Mouse (Mus musculus) midbrain, embryonic 11.5 days (tissue): ENCODE data around the gene Foxr1. TPM values are rescaled to one million over a fixed set of nuclear protein-coding genes. Genes with fewer than 3 reads are reported as not detected.

Experiments used
- ATAC-seq: fragments of 200-750 bp; cut with Nextera tagmentation; 2 replicates; pipeline ENCODE4 v1.8.0; 2017; ENCODE audit warnings: moderate TSS enrichment, moderate library complexity; ENCODE audit not compliant: low FRiP score
- DNase-seq: peaks from one replicate; pipeline ENCODE4 v3.0.0; 2015; ENCODE audit warnings: low spot score; ENCODE audit errors: missing footprints
- H3K27ac ChIP-seq: fragments of 300-500 bp; sonication (generic); 2 replicates; pipeline ENCODE4 v1.5.1; 2014; ENCODE audit warnings: low read depth, low read length
- H3K27me3 ChIP-seq: fragments of 300-500 bp; sonication (generic); 2 replicates; pipeline ENCODE4 v1.6.1; 2014; ENCODE audit warnings: mild to moderate bottlenecking, low read length, moderate library complexity, mixed read lengths; ENCODE audit not compliant: control insufficient read depth, insufficient read depth
- H3K36me3 ChIP-seq: fragments of 300-500 bp; sonication (generic); 2 replicates; pipeline ENCODE4 v1.6.1; 2014; ENCODE audit warnings: mild to moderate bottlenecking, low read length, moderate library complexity, mixed read lengths; ENCODE audit not compliant: control insufficient read depth, insufficient read depth
- H3K4me1 ChIP-seq: fragments of 300-500 bp; sonication (generic); 2 replicates; pipeline ENCODE4 v1.6.1; 2014; ENCODE audit warnings: low read length; ENCODE audit not compliant: control insufficient read depth, insufficient read depth
- H3K4me2 ChIP-seq: fragments of 300-500 bp; sonication (generic); 2 replicates; pipeline ENCODE4 v1.6.1; 2014; ENCODE audit warnings: mild to moderate bottlenecking, moderate library complexity
- H3K4me3 ChIP-seq: fragments of 300-500 bp; sonication (generic); 2 replicates; pipeline ENCODE4 v1.5.1; 2014; ENCODE audit warnings: low read depth, low read length
- H3K9ac ChIP-seq: fragments of 300-500 bp; sonication (generic); 2 replicates; pipeline ENCODE4 v1.6.1; 2014; ENCODE audit warnings: low read length
- H3K9me3 ChIP-seq: fragments of 300-500 bp; sonication (generic); 2 replicates; pipeline ENCODE4 v1.6.1; 2016; ENCODE audit warnings: low read length; ENCODE audit not compliant: control insufficient read depth
- WGBS: fragments of 180-500 bp; shearing (Covaris S2); extraction: QIAGEN DNeasy Blood & Tissue Kit; methylation state at CpG from one replicate; pipeline ENCODE4 v1.1.7; 2014; 5-methylcytosine and 5-hydroxymethylcytosine counted together
- polyA plus RNA-seq: library from polyadenylated mRNA; unstranded; fragments of >200 nt; fragmentation: Nextera tagmentation; extraction: Ambion mirVana; gene quantifications from 2 replicates; pipeline ENCODE4 v1.2.1, GENCODE M21; 2014

Gene Foxr1
- polyA plus RNA-seq, 1 experiment from 2014 or later, result not detected

DNA sequence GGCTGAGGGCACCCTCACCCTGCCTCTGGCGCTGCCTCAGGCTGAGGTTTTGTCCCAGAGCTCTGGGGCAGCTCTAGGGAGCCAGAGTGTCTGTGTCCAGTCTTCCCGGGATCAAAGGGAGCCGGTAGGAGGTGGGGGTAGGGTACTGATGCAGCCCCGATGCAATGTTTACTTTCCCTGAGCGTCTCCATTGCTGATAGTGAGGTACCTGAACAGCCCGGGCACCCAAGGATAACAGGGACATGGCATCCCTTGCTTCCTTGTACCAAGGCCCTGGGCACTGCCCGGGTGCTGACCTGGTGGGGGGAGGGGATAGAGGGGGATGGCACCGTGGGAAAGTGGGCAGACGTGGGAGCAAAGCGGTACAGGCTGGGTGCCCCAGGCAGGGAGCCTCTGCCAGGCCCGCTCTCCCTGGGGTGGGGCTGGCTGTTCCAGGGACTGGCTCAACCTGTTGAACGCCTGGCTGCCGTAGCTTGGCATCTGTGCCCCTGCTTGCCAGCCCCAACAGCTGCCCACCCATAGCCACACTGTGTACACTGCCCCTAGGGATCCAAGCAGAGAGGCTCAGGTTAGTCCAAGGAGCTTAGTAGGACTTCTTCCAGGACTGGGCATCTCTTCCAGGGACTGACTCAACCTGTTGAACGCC, 44.7 kb upstream of the Foxr1 start:
- H3K9ac ChIP-seq, result peak overlapping the region; percentile 9
- 29% methylated on average over 14 of the region's 14 CpGs for WGBS
- ATAC-seq (no peak), DNase-seq (no peak)
- H3K4me1 ChIP-seq, result peaks cover 73% of the 10 kb centered on the region
- H3K36me3 ChIP-seq, result no peaks in the 10 kb centered on the region
- no peak overlapping the region for H3K27ac ChIP-seq
- peak overlapping the region; percentile 2; the same call in 1 of the 2 replicates for H3K4me3 ChIP-seq
- no peaks in the 10 kb centered on the region for H3K27me3 ChIP-seq
- H3K4me2 ChIP-seq, result peak overlapping the region; percentile 80
- no peaks in the 10 kb centered on the region for H3K9me3 ChIP-seq

DNA sequence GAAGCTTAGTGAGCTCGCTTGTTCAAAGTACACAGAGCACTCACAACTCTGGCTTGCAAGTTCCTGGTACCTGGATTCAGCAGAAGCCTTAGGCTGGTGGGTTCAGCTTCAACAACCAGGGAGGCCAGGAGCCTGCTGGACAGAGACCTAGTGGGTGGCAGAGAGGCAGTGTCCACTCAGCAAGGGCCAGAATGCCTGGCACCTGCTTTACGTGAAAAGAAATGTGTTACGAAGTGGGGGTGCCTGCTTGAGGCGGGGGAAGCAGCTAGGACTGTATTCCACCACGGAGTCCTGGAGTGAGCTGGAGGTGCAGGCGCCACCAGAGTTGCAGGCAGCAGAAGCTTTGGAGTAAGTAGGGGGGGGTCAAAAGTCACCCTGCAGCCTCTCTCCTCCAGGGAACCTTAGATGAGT, 44.2 kb upstream of the Foxr1 start:
- no peaks in the 10 kb centered on the region for H3K9me3 ChIP-seq
- DNase-seq (no peak), ATAC-seq (no peak)
- peaks cover 68% of the 10 kb centered on the region for H3K4me1 ChIP-seq
- peak overlapping the region; percentile 80 for H3K4me2 ChIP-seq
- peak overlapping the region; percentile 2; the same call in 1 of the 2 replicates for H3K4me3 ChIP-seq
- H3K27ac ChIP-seq, result no peak overlapping the region
- no peaks in the 10 kb centered on the region for H3K27me3 ChIP-seq
- WGBS, result 27% methylated on average over 6 of the region's 6 CpGs
- peak overlapping the region; percentile 9 for H3K9ac ChIP-seq
- H3K36me3 ChIP-seq, result no peaks in the 10 kb centered on the region

DNA sequence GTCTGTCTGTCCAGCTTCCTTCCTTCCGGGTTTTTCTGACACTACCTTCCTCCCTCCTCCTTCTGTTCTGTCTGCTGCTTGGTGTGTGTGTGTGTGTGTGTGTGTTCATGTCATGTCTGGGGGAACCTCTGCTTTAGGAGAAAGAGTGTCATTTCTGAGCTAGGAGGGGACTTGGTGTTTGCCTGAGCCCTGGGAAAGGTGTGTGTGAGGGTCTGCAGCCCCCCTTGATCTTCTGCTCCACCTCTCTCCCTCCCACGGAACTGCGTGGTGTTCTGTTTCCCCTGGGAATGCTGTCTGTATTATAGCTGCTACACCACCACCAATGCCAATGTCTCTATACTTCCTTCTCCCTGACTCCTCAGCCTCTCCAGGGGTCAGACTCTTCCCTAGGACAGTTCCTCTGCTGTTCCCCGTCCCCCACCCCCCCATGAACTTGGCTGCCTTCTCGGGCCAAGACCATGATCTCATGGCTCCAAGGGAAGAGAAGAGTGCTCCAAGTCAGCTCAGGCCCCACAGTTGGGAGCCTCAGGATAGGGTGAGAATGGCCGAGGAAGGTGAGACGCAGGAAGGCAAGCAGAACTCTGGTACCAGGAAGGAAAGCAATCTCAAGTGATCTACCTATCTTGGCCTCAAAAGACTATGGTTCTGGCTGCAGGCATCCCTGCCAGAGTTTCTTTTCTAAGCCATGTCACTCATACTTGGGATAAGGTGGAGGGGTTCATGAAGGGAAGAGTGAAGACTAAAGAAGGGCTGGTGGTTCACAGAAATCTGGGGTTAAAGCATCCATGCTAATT, 43.6 kb upstream of the Foxr1 start:
- H3K9ac ChIP-seq, result peak overlapping the region; percentile 80

DNA sequence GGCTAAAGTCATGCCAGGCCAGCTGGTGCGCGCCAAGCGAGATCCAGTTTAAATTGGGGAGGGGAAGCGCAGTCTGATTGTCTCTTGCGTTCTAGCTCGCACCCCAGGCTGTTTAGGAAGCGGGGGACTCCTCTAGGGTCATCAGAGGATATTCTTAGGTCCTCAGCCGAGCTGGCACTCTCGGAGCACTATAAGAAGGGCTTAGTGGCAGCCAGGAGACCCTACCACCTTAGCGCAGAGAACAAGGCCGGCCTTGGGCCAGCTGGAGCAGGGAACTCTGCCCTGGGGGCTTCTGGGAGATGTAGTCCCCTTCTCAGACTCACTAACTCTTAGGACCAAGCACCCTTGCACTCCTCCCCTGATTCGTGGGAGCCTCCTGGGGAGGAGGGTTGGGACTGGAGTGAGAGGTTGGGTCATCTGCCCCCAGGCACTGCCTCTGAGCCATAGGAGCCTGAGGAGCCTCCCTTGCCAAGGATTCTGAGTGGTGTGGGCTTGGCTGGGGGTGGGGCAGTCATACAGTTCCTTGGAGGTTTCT, 42.6 kb upstream of the Foxr1 start:
- H3K9ac ChIP-seq, result peak overlapping the region; percentile 80
- H3K27me3 ChIP-seq, result no peaks in the 10 kb centered on the region
- peaks cover 55% of the 10 kb centered on the region for H3K4me1 ChIP-seq
- H3K27ac ChIP-seq, result no peak overlapping the region; the same call in 1 of the 2 replicates
- under 1% methylated on average over 12 of the region's 12 CpGs for WGBS
- H3K4me3 ChIP-seq, result peak overlapping the region; percentile 66
- peak; percentile 95 for DNase-seq
- H3K9me3 ChIP-seq, result no peaks in the 10 kb centered on the region
- peak; percentile 51 for ATAC-seq
- H3K4me2 ChIP-seq, result peak overlapping the region; percentile 80
- H3K36me3 ChIP-seq, result no peaks in the 10 kb centered on the region

More for the DNA sequence above, 43.6 kb upstream of the Foxr1 start:
- H3K27me3 ChIP-seq, result no peaks in the 10 kb centered on the region
- peak overlapping the region; percentile 80 for H3K4me2 ChIP-seq
- peaks cover 64% of the 10 kb centered on the region for H3K4me1 ChIP-seq
- H3K4me3 ChIP-seq, result peak overlapping the region; percentile 66
- DNase-seq (no peak), ATAC-seq (no peak)
- no peaks in the 10 kb centered on the region for H3K36me3 ChIP-seq
- H3K9me3 ChIP-seq, result no peaks in the 10 kb centered on the region
- H3K27ac ChIP-seq, result no peak overlapping the region
- 44% methylated on average over 7 of the region's 7 CpGs for WGBS

DNA sequence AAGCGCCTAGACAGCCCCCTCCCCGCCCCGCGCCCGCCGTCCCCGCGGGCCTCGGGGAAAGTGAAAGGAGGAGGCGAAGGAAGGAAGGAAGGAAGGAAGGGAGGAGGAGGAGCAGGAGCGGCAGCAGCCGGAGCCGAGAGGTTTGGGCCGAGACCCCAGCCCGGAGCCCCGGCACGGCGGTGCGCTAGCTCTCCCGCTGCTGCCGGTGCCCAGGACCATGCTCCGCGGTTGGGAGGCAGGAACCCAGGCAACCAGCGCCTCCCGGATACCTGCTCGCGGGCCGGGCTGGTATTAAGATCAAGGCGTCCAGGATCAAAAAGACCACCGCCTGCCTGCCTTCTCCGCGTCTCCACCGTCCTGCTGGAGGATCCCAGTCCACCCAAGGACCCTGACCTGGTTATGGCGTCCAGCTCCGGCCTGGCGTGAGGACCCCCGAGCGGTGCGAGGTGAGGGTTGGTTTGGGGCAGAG, 42.1 kb upstream of the Foxr1 start:
- peak overlapping the region; percentile 80 for H3K9ac ChIP-seq
- DNase-seq (peak; percentile 94), ATAC-seq (no peak)
- H3K4me2 ChIP-seq, result peak overlapping the region; percentile 80
- H3K9me3 ChIP-seq, result no peaks in the 10 kb centered on the region
- H3K27ac ChIP-seq, result peak overlapping the region; percentile 81
- H3K27me3 ChIP-seq, result no peaks in the 10 kb centered on the region
- H3K4me3 ChIP-seq, result peak overlapping the region; percentile 66
- under 1% methylated on average over 39 of the region's 39 CpGs for WGBS
- no peaks in the 10 kb centered on the region for H3K36me3 ChIP-seq
- peaks cover 50% of the 10 kb centered on the region for H3K4me1 ChIP-seq

DNA sequence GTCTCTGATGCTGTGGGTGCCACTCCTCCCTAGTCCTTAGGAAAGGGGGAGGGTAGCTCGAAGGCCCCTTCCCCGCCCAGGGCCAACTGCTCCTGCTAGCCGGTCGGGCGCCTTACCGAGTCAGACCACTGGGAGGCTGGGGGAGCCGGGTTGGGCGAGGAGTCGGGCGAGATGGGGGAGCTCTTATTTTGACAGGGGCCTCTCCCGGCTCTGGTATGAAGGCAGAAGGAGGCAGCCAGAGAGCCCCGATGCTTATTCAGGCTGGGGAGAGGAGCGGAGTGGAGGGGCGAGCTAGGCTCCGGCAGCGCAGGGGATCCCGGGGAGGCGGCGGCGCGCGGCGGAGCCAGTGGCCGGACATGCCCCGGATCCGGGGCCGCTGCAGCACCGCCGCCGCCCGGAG, 41.6 kb upstream of the Foxr1 start, which contains the start of gene Bcl9l:
Gene Bcl9l (plus strand): TSS at position 274 of the 400 bp plus-strand sequence.
- Histone ChIP-seq H3K9ac (peak within 1 kb of the TSS; percentile 80), H3K27ac (peak within 1 kb of the TSS; percentile 81), H3K9me3 (no peaks in the 10 kb centered on the region), H3K36me3 (no peaks in the 10 kb centered on the region), H3K4me1 (peaks cover 50% of the 10 kb centered on the region), H3K4me2 (peak within 1 kb of the TSS; percentile 80), H3K27me3 (no peaks in the 10 kb centered on the region), H3K4me3 (peak within 1 kb of the TSS; percentile 66)
- DNase-seq (peak; percentile 98), ATAC-seq (peak; percentile 61)
- under 1% methylated on average over 28 of the region's 31 CpGs for WGBS

DNA sequence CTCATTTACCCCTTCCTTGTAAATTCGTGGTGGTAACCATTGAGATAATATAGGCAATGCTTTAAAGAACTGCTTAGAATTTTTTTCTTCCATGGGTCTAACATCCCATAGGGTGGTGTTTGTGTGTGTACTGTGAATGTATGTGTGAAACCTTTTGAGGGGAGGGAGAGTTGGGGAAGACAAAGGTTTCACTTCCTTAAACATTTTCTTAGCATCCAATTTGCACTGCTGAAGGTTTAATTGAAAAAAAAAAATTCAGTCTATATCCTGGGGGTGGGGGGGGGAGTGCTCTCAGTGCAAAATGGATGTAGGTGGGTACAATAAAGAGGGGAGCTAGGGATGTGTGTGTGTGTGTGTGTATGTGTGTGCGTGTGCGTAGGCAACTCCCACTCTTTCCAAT, 41.2 kb upstream of the Foxr1 start:
- Histone ChIP-seq H3K36me3 (no peaks in the 10 kb centered on the region), H3K4me3 (peak overlapping the region; percentile 66), H3K9me3 (no peaks in the 10 kb centered on the region), H3K9ac (no peak overlapping the region), H3K4me2 (peak overlapping the region; percentile 80), H3K27ac (no peak overlapping the region), H3K27me3 (no peaks in the 10 kb centered on the region), H3K4me1 (peaks cover 49% of the 10 kb centered on the region)
- DNase-seq, result no peak
- ATAC-seq, result no peak
- WGBS, result 9% methylated on average over 3 of the region's 3 CpGs

DNA sequence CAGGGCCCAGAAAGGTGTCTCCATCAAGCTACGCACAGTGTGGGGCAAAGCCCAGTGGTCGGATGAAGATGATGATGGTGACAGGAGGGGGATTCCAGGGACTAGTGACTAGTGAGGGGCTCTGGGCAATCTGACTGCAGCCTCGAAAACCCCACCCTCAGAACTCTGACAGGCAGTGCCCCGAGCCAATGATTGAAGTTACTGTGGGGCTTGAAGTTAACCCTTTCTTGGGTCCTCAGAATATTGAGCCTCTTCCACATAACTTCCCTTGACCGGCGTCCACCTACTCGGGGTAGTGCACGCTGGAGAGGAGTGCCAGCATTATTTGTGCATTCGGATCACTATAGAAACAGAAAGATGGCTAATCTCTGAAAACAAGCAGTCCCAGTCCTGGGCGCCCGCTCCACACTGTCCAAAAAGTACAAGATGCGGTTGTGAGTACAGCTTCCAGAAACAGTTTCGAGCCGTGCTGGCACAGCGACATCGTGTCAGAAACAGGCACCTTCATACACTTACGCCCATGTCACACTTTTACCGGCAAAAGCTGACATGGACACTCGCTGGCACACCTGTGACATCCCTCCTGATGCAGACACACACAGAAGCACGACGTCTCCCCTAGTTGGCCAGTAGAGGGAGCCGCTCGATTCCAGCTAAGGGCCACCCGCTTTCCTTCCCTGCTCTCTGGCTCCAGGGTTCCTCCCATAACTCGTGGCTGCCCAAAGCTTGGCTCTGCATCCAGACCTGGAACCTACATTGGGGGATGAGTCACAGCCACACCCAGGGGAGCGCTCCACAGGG, 38.9 kb upstream of the Foxr1 start:
- Histone ChIP-seq H3K27ac (peak overlapping the region; percentile 95), H3K4me1 (peaks cover 26% of the 10 kb centered on the region), H3K9ac (peak overlapping the region; percentile 80), H3K27me3 (no peaks in the 10 kb centered on the region), H3K9me3 (no peaks in the 10 kb centered on the region), H3K4me3 (peak overlapping the region; percentile 64), H3K4me2 (peak overlapping the region; percentile 95), H3K36me3 (no peaks in the 10 kb centered on the region)
- ATAC-seq, result peak; percentile 55
- 1% methylated on average over 26 of the region's 26 CpGs for WGBS
- DNase-seq, result peak; percentile 96
